Comparison of ENCODE assay signal across 10 mouse cellular contexts in genomic region chr1:82474461-82474961, GRCm38 (mm10).
DNase-seq lines count a peak whose midpoint lies in the region; ATAC-seq lines count a peak whose summit lies in the region.
"Had no signal": no experiment of that assay in that cellular context is flagged by ENCODE, and none has a peak within 500 bp of the region (broad histone marks: within the 10 kb centered on the region; RNA-seq: fewer than 3 reads in every experiment).

No protein-coding gene starts in this region.

- H3K9me3 ChIP-seq in forebrain, embryonic 14.5 days (replicated peaks; ENCODE audit: control insufficient read depth, low read length), result no peaks in the 10 kb centered on the region

- H3K4me1 ChIP-seq in forebrain, embryonic 14.5 days (ENCODE audit: control insufficient read depth, insufficient read depth, low read length), result peaks cover 10% of the 10 kb centered on the region; the same call in 1 of the 2 replicates
- H3K4me1 ChIP-seq: megakaryocyte, embryonic 14.5 days had no signal

- DNase-seq in gastrocnemius, adult 18-20 months (ENCODE audit: low spot score), result peak; percentile 38
- no peak for DNase-seq in gastrocnemius, postnatal 4 days (ENCODE audit: low spot score in 2 of 2)
- peak; percentile 88 for DNase-seq in Muller cell, postnatal 12 days (ENCODE audit: inconsistent ontology term)
- DNase-seq in forebrain, embryonic 14.5 days (ENCODE audit: low spot score), result peak; percentile 47
- DNase-seq in kidney, postnatal 10 days, result peak; percentile 42
- no peak for DNase-seq in left cerebral cortex, adult 9 months (ENCODE audit: low spot score in 2 of 2)
- DNase-seq in c-Kit-positive CD71-positive TER-119-positive erythroid progenitor cells, embryonic 14.5 days (ENCODE audit: low spot score), result no peak

- H3K27ac ChIP-seq in forebrain, embryonic 14.5 days (ENCODE audit: low read depth, low read length), result peak overlapping the region; percentile 72; the same call in 1 of the 2 replicates

- peak; percentile 53 for ATAC-seq in forebrain, embryonic 14.5 days
- no peak for ATAC-seq in megakaryocyte-erythroid progenitor cell, adult 5-6 weeks (replicated peaks; ENCODE audit: low FRiP score, low TSS enrichment, poor library complexity, severe bottlenecking)
- ATAC-seq: intestine, embryonic 16.5 days had no signal

- no peaks in the 10 kb centered on the region for H3K27me3 ChIP-seq in forebrain, embryonic 14.5 days (replicated peaks; ENCODE audit: control insufficient read depth, insufficient read depth, low read length)
- H3K27me3 ChIP-seq: megakaryocyte, embryonic 14.5 days had no signal

- WGBS in forebrain, embryonic 14.5 days, result 6% methylated on average over 4 of the region's 4 CpGs

- H3K4me3 ChIP-seq in forebrain, embryonic 14.5 days (ENCODE audit: low read depth, low read length), result no peak overlapping the region
- H3K4me3 ChIP-seq: megakaryocyte, embryonic 14.5 days had no signal

- H3K36me3 ChIP-seq in forebrain, embryonic 14.5 days (ENCODE audit: control insufficient read depth, insufficient read depth, low read length), result no peaks in the 10 kb centered on the region

- no peak overlapping the region for H3K4me2 ChIP-seq in forebrain, embryonic 14.5 days (ENCODE audit: low read length)

- H3K9ac ChIP-seq in forebrain, embryonic 14.5 days (ENCODE audit: low read length), result no peak overlapping the region

Comparison
In these comparisons a context has a peak if more than half of its experiments do, and no peak if none do; other contexts are left out.
1. DNase-seq: peak in gastrocnemius, adult 18-20 months (single experiment), Muller cell, postnatal 12 days (single experiment), forebrain, embryonic 14.5 days (single experiment) and kidney, postnatal 10 days (single experiment); none in gastrocnemius, postnatal 4 days (0 of 2), left cerebral cortex, adult 9 months (0 of 2) and c-Kit-positive CD71-positive TER-119-positive erythroid progenitor cells, embryonic 14.5 days (single experiment).